Mouse (Mus musculus) retina, embryonic 14.5 days (tissue): ENCODE measurements around the gene Gan.

Experiments
- DNase-seq: peaks from one replicate; pipeline ENCODE4 v3.0.0-alpha.2; 2015; ENCODE audit warnings: low spot score

Gan gene

GRCm38 (mm10) chr8:117201221-117202017 is 43.5 kb downstream of the Gan start:
- no peak for DNase-seq

GRCm38 (mm10) chr8:117203085-117203484 is 45.1 kb downstream of the Gan start:
- DNase-seq: no peak

- DNase-seq: no peak
Measured at GRCm38 (mm10) chr8:117205884-117206283, 47.9 kb downstream of the Gan start.

GRCm38 (mm10) chr8:117206636-117207035 is 48.7 kb downstream of the Gan start:
- no peak for DNase-seq

- no peak for DNase-seq
Measured at GRCm38 (mm10) chr8:117209150-117209549, 51.2 kb downstream of the Gan start.

- no peak for DNase-seq
Measured at GRCm38 (mm10) chr8:117212100-117212499, 54.2 kb downstream of the Gan start.

- no peak for DNase-seq
Measured at GRCm38 (mm10) chr8:117217724-117218123, 59.8 kb downstream of the Gan start.

- DNase-seq: no peak
Measured at GRCm38 (mm10) chr8:117222396-117222795, 64.5 kb downstream of the Gan start.

- peak; percentile 95 for DNase-seq
Measured at GRCm38 (mm10) chr8:117224630-117225029, 66.7 kb downstream of the Gan start.

GRCm38 (mm10) chr8:117226306-117226705 is 68.4 kb downstream of the Gan start:
- no peak for DNase-seq

- no peak for DNase-seq
Measured at GRCm38 (mm10) chr8:117227339-117227738, 69.4 kb downstream of the Gan start.

- DNase-seq: no peak
Measured at GRCm38 (mm10) chr8:117233199-117233598, 75.3 kb downstream of the Gan start.

GRCm38 (mm10) chr8:117236531-117236930 is 78.6 kb downstream of the Gan start:
- no peak for DNase-seq

GRCm38 (mm10) chr8:117240326-117240725 is 82.4 kb downstream of the Gan start:
- no peak for DNase-seq

GRCm38 (mm10) chr8:117240841-117241494 is 83.0 kb downstream of the Gan start:
- no peak for DNase-seq

- peak; percentile 17 for DNase-seq
Measured at GRCm38 (mm10) chr8:117241848-117242247, 83.9 kb downstream of the Gan start.

- DNase-seq: no peak
Measured at GRCm38 (mm10) chr8:117242286-117242685, 84.4 kb downstream of the Gan start.

GRCm38 (mm10) chr8:117244601-117245000 is 86.7 kb downstream of the Gan start:
- DNase-seq: no peak

GRCm38 (mm10) chr8:117248341-117248740 is 90.4 kb downstream of the Gan start:
- no peak for DNase-seq

- no peak for DNase-seq
Measured at GRCm38 (mm10) chr8:117251086-117251681, 93.2 kb downstream of the Gan start.

GRCm38 (mm10) chr8:117252650-117253049 is 94.7 kb downstream of the Gan start:
- DNase-seq: no peak

- no peak for DNase-seq
Measured at GRCm38 (mm10) chr8:117253390-117254269, 95.7 kb downstream of the Gan start.
